Mouse (Mus musculus): ENCODE results near the gene Fuom. TPM values are rescaled to one million over a fixed set of nuclear protein-coding genes. Genes with fewer than 3 reads are reported as not detected.

Fuom gene
- polyA plus RNA-seq, 1 experiment from 2014 or later: 32.2 TPM

GRCm38 (mm10) chr7:140090601-140091000, 11.6 kb downstream of the Fuom start:
- no peak for ATAC-seq
- Histone ChIP-seq H3K4me2 (ENCODE audit: low read length) (no peak overlapping the region), H3K36me3 (ENCODE audit: control insufficient read depth, insufficient read depth, low read length) (no peaks in the 10 kb centered on the region), H3K27ac (ENCODE audit: low read length) (no peak overlapping the region), H3K27me3 (ENCODE audit: control insufficient read depth, insufficient read depth, low read depth, low read length) (no peaks in the 10 kb centered on the region), H3K9me3 (replicated peaks; ENCODE audit: control insufficient read depth, low read length, poor library complexity, severe bottlenecking) (no peaks in the 10 kb centered on the region), H3K4me3 (ENCODE audit: low read depth, low read length) (no peak overlapping the region), H3K4me1 (ENCODE audit: control insufficient read depth, insufficient read depth, low read length) (no peaks in the 10 kb centered on the region), H3K9ac (ENCODE audit: low read depth, low read length) (no peak overlapping the region)
- WGBS: 70% methylated on average over 10 of the region's 10 CpGs

DNA sequence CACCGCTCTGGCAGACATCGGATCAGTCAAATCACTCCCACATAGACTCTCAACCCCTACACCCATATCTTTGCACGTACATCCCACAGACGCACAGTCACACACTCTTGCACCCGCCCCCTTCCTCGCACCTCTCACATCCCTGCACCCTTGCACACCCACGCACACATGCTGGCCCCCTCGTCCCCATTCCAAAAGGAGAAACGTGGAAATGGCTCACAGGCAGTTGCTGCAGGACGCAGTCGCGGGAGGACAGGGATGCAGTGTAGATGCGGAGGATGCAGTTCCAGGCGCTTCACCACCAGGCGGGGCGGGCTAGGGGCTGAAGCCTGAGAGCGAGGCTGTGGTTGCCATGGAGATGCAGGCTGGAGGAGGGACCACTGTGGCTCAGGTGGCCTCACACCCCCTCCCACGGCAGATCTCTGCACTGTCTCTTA, 20.0 kb downstream of the Fuom start, which contains the start of gene Caly:
Gene Caly (minus strand): TSS at position 307 of the 437 bp plus-strand sequence.
- 4% methylated on average over 18 of the region's 18 CpGs for WGBS
- ATAC-seq: peak; percentile 90
- peak within 1 kb of the TSS; percentile 72 for H3K4me3 ChIP-seq (ENCODE audit: low read depth, low read length)
- H3K9ac ChIP-seq (ENCODE audit: low read depth, low read length): peak within 1 kb of the TSS; percentile 87
- peak within 1 kb of the TSS; percentile 96 for H3K27ac ChIP-seq (ENCODE audit: low read length)
- H3K4me2 ChIP-seq (ENCODE audit: low read length): peak within 1 kb of the TSS; percentile 54
- peaks cover 14% of the 10 kb centered on the region for H3K4me1 ChIP-seq (ENCODE audit: control insufficient read depth, insufficient read depth, low read length)
- no peaks in the 10 kb centered on the region for H3K27me3 ChIP-seq (ENCODE audit: control insufficient read depth, insufficient read depth, low read depth, low read length)
- no peaks in the 10 kb centered on the region for H3K9me3 ChIP-seq (replicated peaks; ENCODE audit: control insufficient read depth, low read length, poor library complexity, severe bottlenecking)
- no peaks in the 10 kb centered on the region for H3K36me3 ChIP-seq (ENCODE audit: control insufficient read depth, insufficient read depth, low read length)

DNA sequence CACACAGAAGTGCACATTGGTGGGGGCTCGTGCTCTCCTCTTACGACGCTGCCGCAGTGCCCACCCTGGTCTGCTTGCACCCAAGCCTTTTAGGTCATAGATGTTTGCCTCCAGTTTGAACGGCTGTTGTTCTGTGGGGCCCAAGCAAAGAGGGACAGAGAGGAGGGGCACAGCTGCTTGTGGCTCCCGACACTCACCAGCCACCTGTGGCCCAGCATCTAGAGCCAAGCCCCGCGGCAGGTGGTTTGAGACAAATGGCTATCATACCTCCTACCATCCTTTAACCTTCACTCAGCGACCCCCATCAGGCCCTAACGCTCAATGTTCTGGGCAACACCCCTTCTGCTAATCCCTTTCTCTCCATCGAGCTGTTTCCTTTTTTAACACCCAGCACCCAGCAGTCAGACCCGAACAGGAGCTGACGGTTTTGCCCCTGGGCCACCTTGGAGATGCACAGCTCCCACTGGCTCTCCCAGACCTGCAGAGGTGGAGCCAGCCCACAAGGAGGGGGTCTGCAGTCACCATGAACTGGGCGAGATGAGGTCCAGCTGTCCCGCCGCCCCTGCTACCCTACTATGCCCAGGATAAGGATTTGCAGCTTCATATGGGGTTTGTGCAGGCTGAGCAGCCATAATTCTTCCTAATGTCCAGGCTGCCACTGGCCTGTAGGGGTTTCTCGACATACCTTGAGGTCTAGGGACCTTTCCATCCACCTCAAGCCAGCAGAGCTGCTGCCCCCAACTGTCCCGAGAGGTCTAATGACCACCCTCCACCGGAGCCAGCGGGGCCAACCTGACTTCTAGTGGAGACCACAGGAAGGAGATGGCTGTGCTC, 20.6 kb downstream of the Fuom start:
- peak overlapping the region; percentile 87 for H3K9ac ChIP-seq (ENCODE audit: low read depth, low read length)
- peak overlapping the region; percentile 72 for H3K4me3 ChIP-seq (ENCODE audit: low read depth, low read length)
- H3K27ac ChIP-seq (ENCODE audit: low read length): peak overlapping the region; percentile 96
- 6% methylated on average over 20 of the region's 20 CpGs for WGBS
- H3K27me3 ChIP-seq (ENCODE audit: control insufficient read depth, insufficient read depth, low read depth, low read length): no peaks in the 10 kb centered on the region
- peaks cover 14% of the 10 kb centered on the region for H3K4me1 ChIP-seq (ENCODE audit: control insufficient read depth, insufficient read depth, low read length)
- peak overlapping the region; percentile 54 for H3K4me2 ChIP-seq (ENCODE audit: low read length)
- no peaks in the 10 kb centered on the region for H3K36me3 ChIP-seq (ENCODE audit: control insufficient read depth, insufficient read depth, low read length)
- peak; percentile 37 for ATAC-seq
- H3K9me3 ChIP-seq (replicated peaks; ENCODE audit: control insufficient read depth, low read length, poor library complexity, severe bottlenecking): no peaks in the 10 kb centered on the region

DNA sequence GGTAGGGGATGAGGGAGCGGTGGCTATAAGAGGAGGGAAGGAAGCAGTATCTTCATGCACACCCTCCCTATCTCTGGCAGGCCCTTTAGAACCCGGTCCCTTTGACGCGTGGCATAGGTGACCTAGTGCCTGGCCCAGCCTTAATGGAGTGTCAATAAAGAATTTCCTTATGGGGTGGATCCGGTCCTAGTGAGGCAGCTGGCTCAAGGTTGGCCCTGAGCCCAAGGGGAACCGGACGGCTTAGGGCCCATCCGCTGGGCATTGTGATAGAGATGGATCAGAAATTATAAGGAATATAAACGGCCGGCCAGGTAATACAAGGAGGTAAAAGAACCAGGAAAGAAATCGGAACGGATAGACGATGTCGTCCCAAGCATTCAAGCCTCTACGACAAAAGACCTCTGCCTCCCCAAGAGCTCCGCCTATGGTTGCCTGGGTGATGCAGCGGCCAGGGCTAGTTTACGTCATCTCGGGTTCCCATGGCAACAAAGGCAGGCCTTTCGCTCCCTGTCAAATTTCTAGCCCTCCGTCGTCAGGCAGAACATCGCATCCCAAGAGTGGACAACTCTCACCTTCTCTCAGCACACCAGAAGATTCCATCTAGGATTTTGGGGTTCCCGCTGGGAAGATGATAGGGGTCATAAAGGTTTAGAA, 21.6 kb downstream of the Fuom start:
- peak; percentile 81 for ATAC-seq
- H3K4me3 ChIP-seq (ENCODE audit: low read depth, low read length): peak overlapping the region; percentile 72
- 2% methylated on average over 24 of the region's 24 CpGs for WGBS
- peak overlapping the region; percentile 54 for H3K4me2 ChIP-seq (ENCODE audit: low read length)
- peaks cover 14% of the 10 kb centered on the region for H3K4me1 ChIP-seq (ENCODE audit: control insufficient read depth, insufficient read depth, low read length)
- H3K27me3 ChIP-seq (ENCODE audit: control insufficient read depth, insufficient read depth, low read depth, low read length): no peaks in the 10 kb centered on the region
- peak overlapping the region; percentile 87 for H3K9ac ChIP-seq (ENCODE audit: low read depth, low read length)
- no peaks in the 10 kb centered on the region for H3K36me3 ChIP-seq (ENCODE audit: control insufficient read depth, insufficient read depth, low read length)
- no peaks in the 10 kb centered on the region for H3K9me3 ChIP-seq (replicated peaks; ENCODE audit: control insufficient read depth, low read length, poor library complexity, severe bottlenecking)
- H3K27ac ChIP-seq (ENCODE audit: low read length): peak overlapping the region; percentile 96

DNA sequence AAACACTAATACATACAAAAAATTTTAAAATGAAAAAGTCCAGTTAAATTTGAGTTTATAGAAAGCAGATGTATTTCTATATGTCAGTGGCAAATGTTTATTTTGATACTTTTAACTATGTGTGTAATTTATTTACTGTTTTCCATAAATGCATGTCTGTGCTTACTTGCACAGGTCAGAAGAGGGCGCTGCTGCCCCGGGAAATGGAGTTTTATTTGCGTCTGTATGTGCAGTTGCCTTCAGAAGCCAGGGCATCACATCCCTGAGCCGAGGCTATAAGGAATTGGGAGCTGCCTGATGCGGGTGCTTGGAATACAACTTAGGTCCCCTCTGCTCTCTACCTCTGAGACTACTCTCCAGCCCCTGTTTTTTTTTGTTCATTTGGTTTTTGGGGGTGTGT, 23.5 kb downstream of the Fuom start:
- WGBS: 5% methylated on average over 5 of the region's 5 CpGs
- H3K36me3 ChIP-seq (ENCODE audit: control insufficient read depth, insufficient read depth, low read length): no peaks in the 10 kb centered on the region; the same call in 1 of the 2 replicates
- no peak for ATAC-seq
- no peak overlapping the region for H3K27ac ChIP-seq (ENCODE audit: low read length)
- H3K4me2 ChIP-seq (ENCODE audit: low read length): peak overlapping the region; percentile 54; the same call in 1 of the 2 replicates
- no peaks in the 10 kb centered on the region for H3K9me3 ChIP-seq (replicated peaks; ENCODE audit: control insufficient read depth, low read length, poor library complexity, severe bottlenecking)
- no peaks in the 10 kb centered on the region for H3K27me3 ChIP-seq (ENCODE audit: control insufficient read depth, insufficient read depth, low read depth, low read length)
- H3K9ac ChIP-seq (ENCODE audit: low read depth, low read length): no peak overlapping the region
- peaks cover 14% of the 10 kb centered on the region for H3K4me1 ChIP-seq (ENCODE audit: control insufficient read depth, insufficient read depth, low read length)
- H3K4me3 ChIP-seq (ENCODE audit: low read depth, low read length): no peak overlapping the region

- peaks cover 8% of the 10 kb centered on the region for H3K27me3 ChIP-seq (ENCODE audit: control insufficient read depth, insufficient read depth, low read depth, low read length)
- no peak for ATAC-seq
- no peak overlapping the region for H3K4me3 ChIP-seq (ENCODE audit: low read depth, low read length)
- H3K9ac ChIP-seq (ENCODE audit: low read depth, low read length): no peak overlapping the region
- no peaks in the 10 kb centered on the region for H3K9me3 ChIP-seq (replicated peaks; ENCODE audit: control insufficient read depth, low read length, poor library complexity, severe bottlenecking)
- peaks cover 10% of the 10 kb centered on the region for H3K4me1 ChIP-seq (ENCODE audit: control insufficient read depth, insufficient read depth, low read length)
- H3K36me3 ChIP-seq (ENCODE audit: control insufficient read depth, insufficient read depth, low read length): peaks cover 7% of the 10 kb centered on the region
- no peak overlapping the region for H3K4me2 ChIP-seq (ENCODE audit: low read length)
- WGBS: 79% methylated on average over 6 of the region's 6 CpGs
- H3K27ac ChIP-seq (ENCODE audit: low read length): no peak overlapping the region
Observed at GRCm38 (mm10) chr7:140077698-140078097, 24.5 kb downstream of the Fuom start.

DNA sequence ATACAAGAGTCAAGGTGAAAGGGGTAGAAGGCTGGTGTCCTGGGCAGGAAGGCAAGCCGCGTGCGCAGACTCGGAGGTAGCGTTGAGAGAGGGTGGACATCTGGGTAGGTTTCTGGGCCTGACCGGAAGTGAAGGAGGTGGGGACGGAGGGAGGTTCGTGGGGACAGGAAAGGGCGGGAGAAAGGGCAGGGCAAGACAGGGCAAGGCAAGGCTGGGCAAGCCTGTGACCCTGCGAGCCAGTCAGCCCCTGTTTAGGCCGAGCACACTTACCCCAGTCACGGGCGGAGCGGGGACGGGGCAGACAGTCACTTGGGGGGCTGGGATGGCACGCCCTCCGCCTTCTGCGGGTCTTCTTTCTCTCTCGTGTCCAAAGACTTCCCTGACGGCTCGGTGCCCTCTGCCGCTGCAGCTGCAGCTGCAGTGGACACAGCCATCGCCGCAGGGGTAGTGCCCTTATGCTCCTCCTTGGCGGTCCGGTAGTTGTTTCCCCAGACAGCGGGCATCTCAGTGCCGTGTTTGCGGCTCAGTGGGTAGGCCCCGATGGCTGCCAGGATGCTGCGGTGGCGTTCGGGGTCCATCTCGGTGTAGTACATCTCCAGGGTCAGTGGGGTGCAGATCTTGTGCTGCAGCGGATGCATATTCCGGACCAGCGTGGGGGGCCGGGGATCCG, 32.1 kb downstream of the Fuom start:
- H3K9me3 ChIP-seq (replicated peaks; ENCODE audit: control insufficient read depth, low read length, poor library complexity, severe bottlenecking): no peaks in the 10 kb centered on the region
- no peak overlapping the region for H3K4me3 ChIP-seq (ENCODE audit: low read depth, low read length)
- peaks cover 36% of the 10 kb centered on the region for H3K36me3 ChIP-seq (ENCODE audit: control insufficient read depth, insufficient read depth, low read length)
- H3K27me3 ChIP-seq (ENCODE audit: control insufficient read depth, insufficient read depth, low read depth, low read length): peaks cover 55% of the 10 kb centered on the region
- H3K9ac ChIP-seq (ENCODE audit: low read depth, low read length): no peak overlapping the region
- no peak overlapping the region for H3K27ac ChIP-seq (ENCODE audit: low read length)
- WGBS: 30% methylated on average over 39 of the region's 39 CpGs
- no peak for ATAC-seq
- H3K4me2 ChIP-seq (ENCODE audit: low read length): peak overlapping the region; percentile 31
- no peaks in the 10 kb centered on the region for H3K4me1 ChIP-seq (ENCODE audit: control insufficient read depth, insufficient read depth, low read length)

DNA sequence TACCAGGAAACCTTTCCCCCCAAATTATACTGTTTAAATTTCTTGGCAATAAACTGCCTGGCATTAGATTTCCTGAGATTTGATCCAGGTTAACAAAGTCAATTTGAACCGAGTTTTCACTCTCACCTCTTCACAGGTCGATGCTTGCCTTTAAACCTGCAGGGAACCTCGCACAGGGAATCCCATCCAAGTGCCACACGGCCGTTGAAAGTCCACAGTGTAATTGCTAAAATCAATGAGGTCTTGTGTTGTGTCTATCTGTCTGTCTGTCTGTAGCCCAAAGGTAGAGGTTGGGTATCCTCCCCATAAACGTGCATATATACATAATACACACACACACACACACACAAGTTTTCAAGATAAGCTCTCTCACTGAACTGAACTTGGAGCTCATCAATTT, 34.8 kb downstream of the Fuom start:
- no peak overlapping the region for H3K4me2 ChIP-seq (ENCODE audit: low read length)
- peaks cover 63% of the 10 kb centered on the region for H3K27me3 ChIP-seq (ENCODE audit: control insufficient read depth, insufficient read depth, low read depth, low read length)
- H3K4me3 ChIP-seq (ENCODE audit: low read depth, low read length): no peak overlapping the region
- H3K9me3 ChIP-seq (replicated peaks; ENCODE audit: control insufficient read depth, low read length, poor library complexity, severe bottlenecking): no peaks in the 10 kb centered on the region
- H3K4me1 ChIP-seq (ENCODE audit: control insufficient read depth, insufficient read depth, low read length): no peaks in the 10 kb centered on the region
- H3K27ac ChIP-seq (ENCODE audit: low read length): no peak overlapping the region
- peaks cover 26% of the 10 kb centered on the region for H3K36me3 ChIP-seq (ENCODE audit: control insufficient read depth, insufficient read depth, low read length)
- ATAC-seq: no peak
- 73% methylated on average over 6 of the region's 6 CpGs for WGBS
- no peak overlapping the region for H3K9ac ChIP-seq (ENCODE audit: low read depth, low read length)
